Comparison of ENCODE assay signal across 8 mouse cellular contexts in the genomic region with DNA sequence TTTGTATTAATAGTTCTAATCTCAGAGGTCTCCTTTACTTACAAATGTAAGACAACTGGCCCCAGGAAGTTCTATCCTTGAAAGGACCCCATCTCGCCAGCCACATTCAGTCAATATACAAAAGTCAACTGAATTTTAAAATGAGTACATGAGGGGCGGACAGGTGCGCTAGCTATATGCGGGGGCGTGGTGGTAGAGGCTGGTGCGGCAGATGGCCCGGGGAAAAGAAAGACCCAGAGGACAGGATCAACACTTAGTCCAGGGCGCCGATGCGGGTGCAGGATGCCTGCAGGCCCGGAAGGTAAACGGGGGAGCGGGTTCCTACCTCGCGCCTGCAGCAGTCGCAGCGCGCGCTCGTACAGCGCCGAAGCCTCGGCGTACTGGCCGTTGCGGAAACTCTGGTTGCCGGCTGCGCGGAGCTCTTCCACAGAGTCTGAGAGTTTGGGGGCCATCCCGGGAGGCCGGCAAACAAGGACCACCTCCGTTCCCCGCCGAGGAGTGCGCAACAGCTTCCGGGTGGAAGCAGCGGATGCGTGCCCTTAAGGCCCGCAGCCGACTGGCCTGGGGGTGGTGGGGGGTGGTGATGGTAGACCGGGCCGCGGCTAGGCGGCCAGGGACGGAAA. TPM values are rescaled to one million over a fixed set of nuclear protein-coding genes. Genes with fewer than 3 reads are reported as not detected.
DNase-seq lines count a peak whose midpoint lies in the region; ATAC-seq and TF ChIP-seq lines count a peak whose summit lies in the region.

A gene (plus strand): TSS at position 181 of the 623 bp plus-strand sequence.

- no peak for TF ChIP-seq POLR2A in MEL (IDR thresholded peaks at IDR 0.05; ENCODE audit: control insufficient read depth in 1 of 2, insufficient read depth in 1 of 2, low read depth in 1 of 2, low read length in 2 of 2, poor library complexity in 1 of 2)

- H3K9ac ChIP-seq in kidney, embryonic 14.5 days (ENCODE audit: low read depth, low read length) = peak within 1 kb of the TSS; percentile 88
- H3K9ac ChIP-seq in MEL (ENCODE audit: control insufficient read depth, low read depth, low read length, poor library complexity, severe bottlenecking) = peak within 1 kb of the TSS; percentile 89
- H3K9ac ChIP-seq in embryonic facial prominence, embryonic 15.5 days = peak within 1 kb of the TSS; percentile 86
- peak within 1 kb of the TSS; percentile 81 for H3K9ac ChIP-seq in midbrain, embryonic 16.5 days (ENCODE audit: low read depth, low read length)

- TF ChIP-seq CTCF in MEL (IDR thresholded peaks at IDR 0.05 in 2 of 3, conservative IDR thresholded peaks at IDR 0.05 in 1 of 3; ENCODE audit: control insufficient read depth in 1 of 3, insufficient read depth in 1 of 3, low read depth in 2 of 3, low read length in 3 of 3, poor library complexity in 1 of 3, severe bottlenecking in 1 of 3) = no peak

- peaks cover 21% of the 10 kb centered on the region for H3K4me1 ChIP-seq in kidney, embryonic 14.5 days (ENCODE audit: control insufficient read depth, insufficient read depth, low read length)
- H3K4me1 ChIP-seq in MEL (ENCODE audit: control insufficient read depth in 1 of 2, insufficient read depth in 2 of 2, low read length in 2 of 2) = peaks cover 0 to 18% of the 10 kb centered on the region in 2 experiments; a peak in 3 of 4 replicates
- peaks cover 28% of the 10 kb centered on the region for H3K4me1 ChIP-seq in embryonic facial prominence, embryonic 15.5 days
- H3K4me1 ChIP-seq in midbrain, embryonic 16.5 days (ENCODE audit: control insufficient read depth, insufficient read depth, low read length) = peaks cover 24% of the 10 kb centered on the region

- no peak for TF ChIP-seq EP300 in MEL (IDR thresholded peaks at IDR 0.05; ENCODE audit: low read depth in 1 of 2, low read length in 2 of 2)

- peak; percentile 32; the same call in 1 of the 2 replicates for ATAC-seq in kidney, embryonic 14.5 days (ENCODE audit: low FRiP score, low TSS enrichment)
- ATAC-seq in embryonic facial prominence, embryonic 15.5 days (ENCODE audit: insufficient number of reproducible peaks, low FRiP score, low TSS enrichment, low read depth) = peak; percentile 11; the same call in 1 of the 2 replicates
- ATAC-seq in midbrain, embryonic 16.5 days = peak; percentile 55

- intact Hi-C loops in heart, postnatal 25 days (cut with DNase I) = loop anchor here (5.0 kb wide), 1 partner anchor 78 kb away; a partner anchor contains a TSS
- intact Hi-C loops in left cerebral cortex, postnatal 14 days (cut with DNase I) = loop anchor here (5.0 kb wide), 1 partner anchor 73 kb away; no protein-coding TSS in a partner anchor

- WGBS in kidney, embryonic 14.5 days = under 1% methylated on average over 45 of the region's 45 CpGs
- under 1% methylated on average over 45 of the region's 45 CpGs for WGBS in embryonic facial prominence, embryonic 15.5 days
- under 1% methylated on average over 42 of the region's 45 CpGs for WGBS in midbrain, embryonic 16.5 days

- peak within 1 kb of the TSS; percentile 83 for H3K27ac ChIP-seq in kidney, embryonic 14.5 days (ENCODE audit: low read depth, low read length)
- peak within 1 kb of the TSS; percentile 62 for H3K27ac ChIP-seq in MEL (ENCODE audit: control insufficient read depth, low read depth, low read length)
- H3K27ac ChIP-seq in embryonic facial prominence, embryonic 15.5 days (replicated peaks) = peak within 1 kb of the TSS; percentile 90
- peak within 1 kb of the TSS; percentile 82 for H3K27ac ChIP-seq in midbrain, embryonic 16.5 days (ENCODE audit: low read length)

- H3K4me3 ChIP-seq in kidney, embryonic 14.5 days (ENCODE audit: low read length) = peak within 1 kb of the TSS; percentile 80
- peak within 1 kb of the TSS; percentile 86 to 89 for H3K4me3 ChIP-seq in MEL (ENCODE audit: control insufficient read depth in 1 of 2, insufficient read depth in 1 of 2, low read depth in 2 of 2, low read length in 2 of 2)
- H3K4me3 ChIP-seq in embryonic facial prominence, embryonic 15.5 days (replicated peaks) = peak within 1 kb of the TSS; percentile 92
- peak within 1 kb of the TSS; percentile 80 for H3K4me3 ChIP-seq in midbrain, embryonic 16.5 days (ENCODE audit: low read depth, low read length)

- H3K36me3 ChIP-seq in kidney, embryonic 14.5 days (ENCODE audit: control insufficient read depth, insufficient read depth, low read length) = peaks cover 14% of the 10 kb centered on the region; the same call in 1 of the 2 replicates
- H3K36me3 ChIP-seq in MEL (ENCODE audit: control insufficient read depth in 1 of 2, insufficient read depth in 2 of 2, low read length in 2 of 2) = peaks cover 3 to 24% of the 10 kb centered on the region in 2 experiments
- peaks cover 15% of the 10 kb centered on the region for H3K36me3 ChIP-seq in embryonic facial prominence, embryonic 15.5 days
- H3K36me3 ChIP-seq in midbrain, embryonic 16.5 days (ENCODE audit: control insufficient read depth, insufficient read depth, low read length) = peaks cover 4% of the 10 kb centered on the region; the same call in 1 of the 2 replicates

- DNase-seq in kidney, postnatal 10 days = no peak
- DNase-seq in MEL (ENCODE audit: low read depth, low spot score) = peak; percentile 71
- DNase-seq in heart, postnatal 25 days (ENCODE audit: low spot score) = no peak
- peak; percentile 28 to 45 for DNase-seq in left cerebral cortex, postnatal 14 days (ENCODE audit: low spot score in 2 of 2)
- no peak for DNase-seq in right cerebral cortex, adult 18-20 months

- TF ChIP-seq RAD21 in MEL (IDR thresholded peaks at IDR 0.05; ENCODE audit: low read depth, low read length) = no peak

- H3K4me2 ChIP-seq in kidney, embryonic 14.5 days (replicated peaks; ENCODE audit: low read depth, low read length) = peak within 1 kb of the TSS; percentile 83
- H3K4me2 ChIP-seq in embryonic facial prominence, embryonic 15.5 days (replicated peaks) = peak within 1 kb of the TSS; percentile 84
- H3K4me2 ChIP-seq in midbrain, embryonic 16.5 days (ENCODE audit: low read length) = peak within 1 kb of the TSS; percentile 94

- H3K79me2 ChIP-seq in MEL (ENCODE audit: control insufficient read depth, insufficient read depth, low read length, poor library complexity) = peaks cover 46% of the 10 kb centered on the region

- H3K27me3 ChIP-seq in kidney, embryonic 14.5 days (ENCODE audit: control insufficient read depth, insufficient read depth, low read length) = no peaks in the 10 kb centered on the region
- no peaks in the 10 kb centered on the region for H3K27me3 ChIP-seq in MEL (ENCODE audit: control insufficient read depth in 1 of 2, insufficient read depth in 2 of 2, low read length in 2 of 2)
- H3K27me3 ChIP-seq in embryonic facial prominence, embryonic 15.5 days = no peaks in the 10 kb centered on the region
- no peaks in the 10 kb centered on the region for H3K27me3 ChIP-seq in midbrain, embryonic 16.5 days (ENCODE audit: control insufficient read depth, insufficient read depth, low read depth, low read length)

- H3K9me3 ChIP-seq in kidney, embryonic 14.5 days (ENCODE audit: control insufficient read depth, low read length) = no peaks in the 10 kb centered on the region
- no peaks in the 10 kb centered on the region for H3K9me3 ChIP-seq in MEL (replicated peaks; ENCODE audit: insufficient read depth, low read length)
- no peaks in the 10 kb centered on the region for H3K9me3 ChIP-seq in embryonic facial prominence, embryonic 15.5 days (replicated peaks)
- no peaks in the 10 kb centered on the region for H3K9me3 ChIP-seq in midbrain, embryonic 16.5 days (replicated peaks; ENCODE audit: control insufficient read depth, low read length, poor library complexity, severe bottlenecking)

TF ChIP-seq in MEL, 35 proteins besides CTCF, POLR2A, EP300 and RAD21 (continues in another document):
- TF ChIP-seq KAT2A (conservative IDR thresholded peaks at IDR 0.05; ENCODE audit: low read depth, low read length) = no peak
- no peak for TF ChIP-seq MYB (IDR thresholded peaks at IDR 0.05; ENCODE audit: low read depth, low read length)
- TF ChIP-seq GABPA (IDR thresholded peaks at IDR 0.05; ENCODE audit: low read depth, low read length) = no peak
- no peak for TF ChIP-seq HCFC1 (IDR thresholded peaks at IDR 0.05; ENCODE audit: low read depth, low read length)
- TF ChIP-seq BHLHE40 (IDR thresholded peaks at IDR 0.05; ENCODE audit: borderline replicate concordance, low read depth, low read length) = no peak
- TF ChIP-seq MAX (IDR thresholded peaks at IDR 0.05; ENCODE audit: low read length) = no peak
- TF ChIP-seq E2F4 (IDR thresholded peaks at IDR 0.05; ENCODE audit: borderline replicate concordance, low read depth, low read length) = no peak
- TF ChIP-seq USF2 (IDR thresholded peaks at IDR 0.05; ENCODE audit: borderline replicate concordance in 1 of 2, insufficient read depth in 1 of 2, low read depth in 1 of 2, low read length in 2 of 2) = no peak
- TF ChIP-seq ZKSCAN1 (IDR thresholded peaks at IDR 0.05; ENCODE audit: low read depth, low read length) = no peak
- TF ChIP-seq ZMIZ1 (IDR thresholded peaks at IDR 0.05; ENCODE audit: low read depth, low read length) = no peak; the same call in 1 of the 2 replicates
- TF ChIP-seq MAFK (IDR thresholded peaks at IDR 0.05; ENCODE audit: borderline replicate concordance, low read depth, low read length) = no peak
- TF ChIP-seq MXI1 (IDR thresholded peaks at IDR 0.05; ENCODE audit: low read depth, low read length) = no peak
- TF ChIP-seq RCOR1 (IDR thresholded peaks at IDR 0.05; ENCODE audit: low read depth, low read length) = no peak
- no peak for TF ChIP-seq TBP (IDR thresholded peaks at IDR 0.05; ENCODE audit: low read depth, low read length)
- 0 out of 2 replicates have a peak, but pooled peaks have one; percentile 12 for TF ChIP-seq MAZ (IDR thresholded peaks at IDR 0.05; ENCODE audit: low read depth, low read length)
- TF ChIP-seq TAL1 (IDR thresholded peaks at IDR 0.05; ENCODE audit: low read length) = no peak
- no peak for TF ChIP-seq ZC3H11A (IDR thresholded peaks at IDR 0.05; ENCODE audit: low read depth, low read length)
- TF ChIP-seq ELF1 (IDR thresholded peaks at IDR 0.05; ENCODE audit: low read depth, low read length) = no peak
- peak; percentile 14; the same call in 1 of the 2 replicates for TF ChIP-seq MYC (IDR thresholded peaks at IDR 0.05; ENCODE audit: low read depth, low read length)
- TF ChIP-seq POLR2AphosphoS5 (IDR thresholded peaks at IDR 0.05; ENCODE audit: borderline replicate concordance, low read depth, low read length) = no peak

RNA-seq across cellular contexts. Expression of the gene that starts here (rescaled TPM):
- polyA plus RNA-seq in kidney, embryonic 14.5 days (2014; fragmentation: Nextera tagmentation; extraction: Ambion mirVana) = 24.1 and 36.5 TPM in 2 replicates
- total RNA-seq in MEL (2012; rRNA removed) = 41.8 and 46.8 TPM in 2 replicates
- polyA plus RNA-seq in MEL (2012; ENCODE audit: insufficient read depth in 1 of 2, insufficient read length in 2 of 2, low read depth in 1 of 2, low replicate concordance in 2 of 2, missing spikeins in 1 of 2) = 10 to 100 TPM in 1 of 2 experiments, not detected in 1; 56.1 TPM
- polyA plus RNA-seq in embryonic facial prominence, embryonic 15.5 days (2015; fragmentation: Nextera tagmentation; extraction: Ambion mirVana) = 18.2 and 18.7 TPM in 2 replicates
- 10 to 100 TPM; 14.8 to 18.5 TPM for total RNA-seq in heart, postnatal 25 days (2021)
- total RNA-seq in left cerebral cortex, postnatal 14 days (2021) = 10 to 100 TPM; 32.2 to 35.6 TPM
- polyA plus RNA-seq in midbrain, embryonic 16.5 days (2015; fragmentation: Nextera tagmentation; extraction: Ambion mirVana) = 17.2 and 20.1 TPM in 2 replicates

Comparison
In these comparisons a context has a peak if more than half of its experiments do, and no peak if none do; other contexts are left out.
1. DNase-seq: peak in MEL (single experiment) and left cerebral cortex, postnatal 14 days (2 of 2); none in kidney, postnatal 10 days (single experiment), heart, postnatal 25 days (single experiment) and right cerebral cortex, adult 18-20 months (single experiment).
2. Peak in every context shown above with its lines, with median percentiles within 50 percentile points of each other: ATAC-seq, H3K27ac ChIP-seq, H3K4me2 ChIP-seq, H3K4me3 ChIP-seq and H3K9ac ChIP-seq.